In the genomic region with DNA sequence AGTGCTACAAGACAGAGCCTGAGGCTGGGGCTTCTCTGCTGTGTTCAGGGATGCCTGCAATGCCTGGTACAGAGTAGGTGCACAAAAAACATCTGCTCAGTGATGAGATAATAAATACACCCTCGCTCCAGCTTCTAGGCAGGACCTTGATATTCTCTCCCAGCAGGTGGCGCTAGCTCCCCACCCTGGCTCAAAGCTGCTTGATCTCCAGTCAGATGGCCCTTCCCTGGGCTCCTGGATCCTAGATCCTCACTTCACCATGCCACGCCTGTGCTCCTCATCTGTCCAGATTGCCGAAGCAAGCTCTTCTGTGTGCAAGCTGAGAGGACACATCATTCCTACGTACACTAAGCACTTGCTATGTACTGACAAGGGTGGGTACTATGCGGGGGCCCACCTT, we compare ENCODE assay signal across 9 mouse cellular contexts. TPM values are rescaled to one million over a fixed set of nuclear protein-coding genes. Genes with fewer than 3 reads are reported as not detected.
A peak's percentile ranks its signal among the peaks of the same experiment; 100 is the strongest.
DNase-seq lines count a peak whose midpoint lies in the region; ATAC-seq lines count a peak whose summit lies in the region.
"Had no signal": no experiment of that assay in that cellular context is flagged by ENCODE, and none has a peak within 500 bp of the region (broad histone marks: within the 10 kb centered on the region; RNA-seq: fewer than 3 reads in every experiment).

No protein-coding gene starts in this region.

- DNase-seq in forebrain, embryonic 10.5 days (ENCODE audit: extremely low spot score, low spot score): peak; percentile 62
- peak; percentile 86 for DNase-seq in NIH3T3 (ENCODE audit: low read depth)
- DNase-seq in cerebellum, postnatal 14 days: peak; percentile 67 to 83
- peak; percentile 58 for DNase-seq in heart, adult 8-10 months (ENCODE audit: low spot score)
- DNase-seq in layer of hippocampus, adult 9-11 months: peak; percentile 49
- peak; percentile 61 to 79 for DNase-seq in lung, postnatal 4 days
- peak; percentile 40 to 73 for DNase-seq in spleen, postnatal 10 days (ENCODE audit: low spot score in 2 of 2)

- H3K27ac ChIP-seq in forebrain, embryonic 10.5 days: no peak overlapping the region
- no peak overlapping the region for H3K27ac ChIP-seq in forebrain, embryonic 12.5 days
- H3K27ac ChIP-seq: limb, embryonic 13.5 days had no signal

- H3K9me3 ChIP-seq in forebrain, embryonic 10.5 days: no peaks in the 10 kb centered on the region
- H3K9me3 ChIP-seq in forebrain, embryonic 12.5 days: no peaks in the 10 kb centered on the region
- H3K9me3 ChIP-seq: limb, embryonic 13.5 days had no signal

- H3K27me3 ChIP-seq in forebrain, embryonic 10.5 days (ENCODE audit: poor library complexity, severe bottlenecking): no peaks in the 10 kb centered on the region
- peaks cover 3% of the 10 kb centered on the region; the same call in 1 of the 2 replicates for H3K27me3 ChIP-seq in forebrain, embryonic 12.5 days
- H3K27me3 ChIP-seq: limb, embryonic 13.5 days had no signal

- 54% methylated on average over 6 of the region's 6 CpGs for WGBS in forebrain, embryonic 10.5 days
- 46% methylated on average over 6 of the region's 6 CpGs for WGBS in forebrain, embryonic 12.5 days

- no peaks in the 10 kb centered on the region for H3K36me3 ChIP-seq in forebrain, embryonic 10.5 days (replicated peaks)
- H3K36me3 ChIP-seq in forebrain, embryonic 12.5 days (replicated peaks): no peaks in the 10 kb centered on the region
- H3K36me3 ChIP-seq: limb, embryonic 13.5 days had no signal

- H3K4me1 ChIP-seq in forebrain, embryonic 10.5 days: peaks cover 1% of the 10 kb centered on the region
- peaks cover 2% of the 10 kb centered on the region for H3K4me1 ChIP-seq in forebrain, embryonic 12.5 days
- H3K4me1 ChIP-seq: limb, embryonic 13.5 days had no signal

- H3K4me3 ChIP-seq in forebrain, embryonic 10.5 days: no peak overlapping the region
- H3K4me3 ChIP-seq in forebrain, embryonic 12.5 days (replicated peaks): no peak overlapping the region
- H3K4me3 ChIP-seq: limb, embryonic 13.5 days had no signal

- no peak overlapping the region for H3K4me2 ChIP-seq in forebrain, embryonic 12.5 days
- H3K4me2 ChIP-seq: limb, embryonic 13.5 days had no signal

- H3K9ac ChIP-seq in forebrain, embryonic 12.5 days: no peak overlapping the region
- H3K9ac ChIP-seq: limb, embryonic 13.5 days had no signal

- ATAC-seq in forebrain, embryonic 12.5 days (ENCODE audit: low FRiP score): no peak

RNA-seq across cellular contexts. Expression of a gene that starts 21.5 kb away (rescaled TPM):
- polyA plus RNA-seq in forebrain, embryonic 10.5 days (2016; fragmentation: Nextera tagmentation; extraction: Ambion mirVana): 3.1 and 3.6 TPM in 2 replicates
- polyA plus RNA-seq in forebrain, embryonic 12.5 days (2016; fragmentation: Nextera tagmentation; extraction: Ambion mirVana): 5.9 and 8.2 TPM in 2 replicates
- total RNA-seq in heart, adult 8-10 months (2022): 10 to 100 TPM; 70.4 to 85.8 (median 82.5) TPM

RNA-seq across cellular contexts. Expression of a gene that starts 38.7 kb away (rescaled TPM):
- 3.9 and 4.5 TPM in 2 replicates for polyA plus RNA-seq in forebrain, embryonic 10.5 days (2016; fragmentation: Nextera tagmentation; extraction: Ambion mirVana)
- 3.0 and 4.0 TPM in 2 replicates for polyA plus RNA-seq in forebrain, embryonic 12.5 days (2016; fragmentation: Nextera tagmentation; extraction: Ambion mirVana)
- total RNA-seq in heart, adult 8-10 months (2022): 1 to 10 TPM; 6.5 to 9.1 (median 7.9) TPM

RNA-seq across cellular contexts. Expression of a gene that starts 56.6 kb away (rescaled TPM):
- 0.49 TPM in 1 of 2 replicates, not detected in the other for polyA plus RNA-seq in forebrain, embryonic 10.5 days (2016; fragmentation: Nextera tagmentation; extraction: Ambion mirVana)
- 1.2 and 1.3 TPM in 2 replicates for polyA plus RNA-seq in forebrain, embryonic 12.5 days (2016; fragmentation: Nextera tagmentation; extraction: Ambion mirVana)
- 10 to 100 TPM; 18.5 to 28.5 (median 20.9) TPM for total RNA-seq in heart, adult 8-10 months (2022)
